Mouse (Mus musculus): ENCODE results near the gene Sdk1. TPM values are rescaled to one million over a fixed set of nuclear protein-coding genes. Genes with fewer than 3 reads are reported as not detected.

The Sdk1 gene
- polyA plus RNA-seq, 1 experiment from 2014 or later = 1.9 TPM

DNA sequence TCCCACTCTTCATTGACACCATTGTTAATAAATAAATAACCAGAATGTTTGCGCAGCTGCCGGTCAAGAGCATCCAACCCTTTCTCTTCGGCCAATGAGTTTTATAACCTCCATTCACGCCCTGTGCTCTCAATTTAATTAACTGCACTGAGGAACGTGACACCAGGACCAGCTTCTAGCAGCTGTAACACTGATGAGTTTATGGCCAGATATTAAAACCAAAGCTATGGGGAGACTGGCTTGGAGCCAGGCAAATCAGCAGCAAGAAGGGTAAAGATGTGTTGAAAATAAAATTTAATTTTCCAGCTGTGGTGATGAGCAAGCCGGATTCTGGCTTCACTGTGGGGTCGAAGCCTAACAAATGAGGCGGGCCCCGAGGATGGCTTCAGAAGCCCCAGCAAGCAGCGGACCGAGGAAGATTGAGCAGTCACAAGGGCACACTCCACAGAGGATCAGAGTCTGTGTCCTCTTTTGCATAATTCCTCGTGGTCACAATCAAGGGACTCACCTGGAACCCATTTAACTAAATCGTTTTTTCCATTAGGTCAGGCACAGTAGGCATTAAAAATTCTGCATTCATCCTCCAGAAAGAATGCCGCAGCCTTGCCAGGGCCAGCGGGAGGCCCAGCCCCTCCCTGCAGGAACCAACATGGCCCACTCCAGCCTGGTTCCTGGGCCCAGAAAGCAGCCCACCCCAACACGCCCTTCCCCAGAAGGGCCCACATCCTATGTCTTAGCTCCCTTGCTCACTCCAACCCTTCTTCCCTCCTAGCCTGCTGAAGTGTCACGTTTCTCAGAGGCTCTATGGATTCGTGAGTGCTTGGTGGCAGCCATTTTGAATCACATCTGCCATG is 987.9 kb downstream of the Sdk1 start:
- Histone ChIP-seq H3K9ac (no peak overlapping the region), H3K4me1 (peaks cover 4% of the 10 kb centered on the region; the same call in 1 of the 2 replicates), H3K4me3 (no peak overlapping the region), H3K4me2 (no peak overlapping the region), H3K27me3 (no peaks in the 10 kb centered on the region), H3K27ac (peak overlapping the region; percentile 5; the same call in 1 of the 2 replicates), H3K36me3 (no peaks in the 10 kb centered on the region), H3K9me3 (no peaks in the 10 kb centered on the region)
- ATAC-seq (ENCODE audit: insufficient number of reproducible peaks, insufficient read depth, low FRiP score, low TSS enrichment, low read depth) = no peak
- WGBS = 62% methylated on average over 18 of the region's 18 CpGs

DNA sequence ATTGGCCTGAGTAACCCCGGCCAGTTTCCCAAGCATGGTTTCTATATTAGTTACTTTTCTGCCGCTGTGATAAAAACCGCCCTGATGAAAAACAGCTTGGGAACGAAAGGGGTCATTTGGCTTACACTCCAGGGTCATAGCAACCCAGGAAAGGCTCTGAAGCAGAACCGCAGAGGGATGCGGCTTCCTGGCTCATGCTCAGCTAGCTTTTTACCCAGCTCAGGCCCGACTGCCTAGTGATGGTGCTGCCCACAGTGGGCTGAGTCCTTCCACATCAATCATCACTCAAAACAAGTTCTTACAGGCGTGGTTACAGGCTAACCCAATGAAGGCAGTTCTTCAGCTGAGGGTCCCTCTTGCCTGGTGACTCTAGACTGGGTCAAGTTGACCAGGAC is 988.5 kb downstream of the Sdk1 start:
- no peak overlapping the region for H3K9ac ChIP-seq
- 80% methylated on average over 8 of the region's 8 CpGs for WGBS
- H3K4me1 ChIP-seq = peaks cover 4% of the 10 kb centered on the region; the same call in 1 of the 2 replicates
- H3K27ac ChIP-seq = no peak overlapping the region
- ATAC-seq (ENCODE audit: insufficient number of reproducible peaks, insufficient read depth, low FRiP score, low TSS enrichment, low read depth) = no peak
- no peak overlapping the region for H3K4me2 ChIP-seq
- no peak overlapping the region for H3K4me3 ChIP-seq
- H3K9me3 ChIP-seq = no peaks in the 10 kb centered on the region
- H3K36me3 ChIP-seq = no peaks in the 10 kb centered on the region
- no peaks in the 10 kb centered on the region for H3K27me3 ChIP-seq

DNA sequence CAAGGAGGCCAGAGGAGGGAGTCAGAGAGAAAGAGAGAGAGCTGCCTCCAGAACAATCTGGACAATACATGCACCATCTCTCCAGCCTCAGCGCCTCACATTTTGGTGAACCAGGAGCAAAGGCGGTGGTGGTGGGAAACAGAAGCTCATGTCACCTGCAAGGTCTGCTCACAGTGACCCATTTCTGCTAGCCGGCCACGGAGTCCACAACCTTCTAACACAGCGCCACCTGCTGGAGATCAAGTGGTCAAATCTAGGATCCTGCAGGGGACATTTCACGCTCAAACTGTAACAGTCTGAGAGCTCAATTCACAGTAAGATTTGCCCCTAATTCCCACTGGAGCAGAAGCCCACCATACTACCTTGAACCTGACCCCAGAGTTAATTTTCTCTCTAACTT is 999.0 kb downstream of the Sdk1 start:
- ATAC-seq (ENCODE audit: insufficient number of reproducible peaks, insufficient read depth, low FRiP score, low TSS enrichment, low read depth) = no peak
- no peaks in the 10 kb centered on the region for H3K27me3 ChIP-seq
- H3K27ac ChIP-seq = no peak overlapping the region
- no peak overlapping the region for H3K4me2 ChIP-seq
- H3K9ac ChIP-seq = no peak overlapping the region
- no peaks in the 10 kb centered on the region for H3K36me3 ChIP-seq
- H3K4me1 ChIP-seq = no peaks in the 10 kb centered on the region
- WGBS = 94% methylated on average over 6 of the region's 6 CpGs
- 0 out of 2 replicates have a peak, but pooled peaks cover 4% of the 10 kb centered on the region for H3K9me3 ChIP-seq
- no peak overlapping the region for H3K4me3 ChIP-seq

DNA sequence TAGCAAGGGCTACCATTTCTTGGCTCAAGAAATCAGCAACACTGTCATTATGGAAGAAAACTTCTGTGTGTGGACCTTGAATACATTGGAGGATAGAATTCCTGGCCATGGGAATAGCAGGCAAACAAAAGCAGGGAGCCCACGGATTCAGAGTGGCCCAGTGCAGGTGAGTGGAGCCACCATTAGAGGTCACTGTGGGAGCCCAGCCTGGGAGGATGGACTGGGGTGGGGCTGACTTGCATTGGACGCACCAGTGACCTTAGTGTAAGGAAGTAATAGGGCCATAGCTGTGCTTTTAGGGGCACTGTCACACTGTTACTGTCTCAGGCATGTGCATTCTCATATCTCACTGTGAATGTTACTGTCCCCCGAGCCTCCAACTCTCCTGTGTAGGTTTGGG is 1001.3 kb downstream of the Sdk1 start:
- no peak overlapping the region for H3K4me2 ChIP-seq
- WGBS = 43% methylated on average over 3 of the region's 3 CpGs
- no peak for ATAC-seq (ENCODE audit: insufficient number of reproducible peaks, insufficient read depth, low FRiP score, low TSS enrichment, low read depth)

DNA sequence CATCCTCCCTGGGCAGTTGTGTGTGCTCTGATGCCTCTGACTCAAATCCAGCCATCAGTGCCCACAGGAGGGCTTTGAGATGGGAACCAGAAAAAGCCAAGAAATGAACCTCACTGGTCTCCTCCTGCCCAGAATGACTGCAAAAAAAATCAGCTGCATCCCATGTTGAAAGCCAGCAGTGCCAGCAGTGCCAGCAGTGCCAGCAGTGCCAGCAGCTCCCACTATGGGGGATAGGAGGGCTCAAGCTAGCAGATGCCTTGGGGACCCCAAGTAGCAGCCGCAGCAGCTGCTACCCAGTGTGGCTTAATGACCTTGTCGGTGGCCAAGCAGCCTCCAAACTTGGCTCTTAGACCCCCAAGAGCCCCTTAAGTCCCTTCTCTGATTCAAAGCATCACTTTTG is 1001.8 kb downstream of the Sdk1 start:
- H3K27me3 ChIP-seq = no peaks in the 10 kb centered on the region
- H3K9ac ChIP-seq = no peak overlapping the region
- H3K4me3 ChIP-seq = no peak overlapping the region
- H3K4me1 ChIP-seq = no peaks in the 10 kb centered on the region
- no peak for ATAC-seq (ENCODE audit: insufficient number of reproducible peaks, insufficient read depth, low FRiP score, low TSS enrichment, low read depth)
- H3K4me2 ChIP-seq = no peak overlapping the region
- no peaks in the 10 kb centered on the region for H3K36me3 ChIP-seq
- H3K9me3 ChIP-seq = 0 out of 2 replicates have a peak, but pooled peaks cover 4% of the 10 kb centered on the region
- WGBS = 92% methylated on average over 2 of the region's 2 CpGs
- H3K27ac ChIP-seq = no peak overlapping the region

More for the DNA sequence above, 1001.3 kb downstream of the Sdk1 start:
- Histone ChIP-seq H3K27ac (no peak overlapping the region), H3K9ac (no peak overlapping the region), H3K4me3 (no peak overlapping the region), H3K4me1 (no peaks in the 10 kb centered on the region), H3K9me3 (0 out of 2 replicates have a peak, but pooled peaks cover 4% of the 10 kb centered on the region), H3K36me3 (no peaks in the 10 kb centered on the region), H3K27me3 (no peaks in the 10 kb centered on the region)

DNA sequence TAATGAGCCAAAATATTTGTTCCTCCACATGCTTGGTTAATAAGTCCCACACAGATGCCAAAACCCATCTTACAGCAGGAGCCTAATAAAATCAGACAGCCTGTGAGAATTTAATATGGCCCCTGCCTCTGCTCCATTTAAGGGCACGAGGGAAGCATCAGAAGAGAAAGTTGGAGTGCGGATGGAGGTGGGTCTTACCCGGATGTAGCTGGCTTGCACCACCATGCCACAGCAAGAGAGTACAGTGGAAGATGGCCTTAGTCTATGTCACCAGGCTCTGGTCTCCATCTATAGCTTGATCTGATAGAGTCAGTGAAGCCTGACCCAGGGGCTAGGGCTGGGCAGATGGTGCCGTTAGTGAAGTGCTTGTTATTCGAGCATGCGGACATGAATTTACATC is 1014.9 kb downstream of the Sdk1 start:
- Histone ChIP-seq H3K27me3 (no peaks in the 10 kb centered on the region), H3K4me2 (no peak overlapping the region), H3K4me1 (no peaks in the 10 kb centered on the region), H3K27ac (no peak overlapping the region), H3K36me3 (no peaks in the 10 kb centered on the region), H3K9me3 (no peaks in the 10 kb centered on the region), H3K4me3 (no peak overlapping the region), H3K9ac (no peak overlapping the region)
- WGBS = 65% methylated on average over 6 of the region's 6 CpGs
- no peak for ATAC-seq (ENCODE audit: insufficient number of reproducible peaks, insufficient read depth, low FRiP score, low TSS enrichment, low read depth)

DNA sequence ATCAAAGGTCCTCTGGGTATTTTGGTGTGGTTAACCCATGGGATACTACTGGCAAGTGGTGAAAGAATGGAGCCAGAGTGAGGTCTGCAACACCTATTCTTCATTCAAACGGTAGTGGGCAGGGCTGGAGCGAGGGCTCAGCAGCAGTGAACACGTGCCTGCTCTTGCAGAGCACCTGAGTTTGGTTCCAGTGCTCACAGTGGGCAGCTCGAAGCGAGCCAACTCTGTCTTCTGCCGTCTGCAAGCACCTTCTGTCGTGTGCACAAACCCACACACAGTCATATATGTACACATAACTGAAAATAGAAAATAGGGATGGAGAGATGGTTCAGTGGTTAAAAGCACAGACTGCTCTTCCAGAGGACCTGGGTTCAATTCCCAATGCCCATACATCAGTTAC is 1017.4 kb downstream of the Sdk1 start:
- H3K36me3 ChIP-seq = no peaks in the 10 kb centered on the region
- ATAC-seq (ENCODE audit: insufficient number of reproducible peaks, insufficient read depth, low FRiP score, low TSS enrichment, low read depth) = no peak
- H3K9me3 ChIP-seq = no peaks in the 10 kb centered on the region
- H3K4me3 ChIP-seq = no peak overlapping the region
- H3K9ac ChIP-seq = no peak overlapping the region
- H3K27me3 ChIP-seq = no peaks in the 10 kb centered on the region
- no peak overlapping the region for H3K4me2 ChIP-seq
- no peaks in the 10 kb centered on the region for H3K4me1 ChIP-seq
- no peak overlapping the region for H3K27ac ChIP-seq
- 89% methylated on average over 7 of the region's 7 CpGs for WGBS

DNA sequence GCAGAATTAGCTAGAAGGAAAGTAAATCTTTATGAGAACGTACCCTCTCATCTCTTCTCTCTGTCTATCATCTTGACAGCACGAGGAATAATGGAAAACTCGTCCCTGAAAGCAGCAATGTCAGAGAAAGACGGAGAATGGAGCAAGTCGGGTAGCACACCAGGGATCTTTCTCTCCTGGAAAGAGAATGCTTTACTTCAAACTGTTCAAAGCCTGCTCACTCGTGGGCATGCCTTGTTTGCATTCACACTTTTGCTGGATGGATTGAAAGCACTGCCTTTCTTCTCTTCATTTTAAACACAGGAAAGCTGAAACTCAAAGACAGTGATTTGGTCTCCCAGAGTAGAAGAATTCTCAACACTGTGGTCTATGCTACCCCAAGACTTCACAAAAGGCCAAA is 1020.8 kb downstream of the Sdk1 start:
- Histone ChIP-seq H3K36me3 (no peaks in the 10 kb centered on the region), H3K9me3 (0 out of 2 replicates have a peak, but pooled peaks cover 3% of the 10 kb centered on the region), H3K27ac (no peak overlapping the region), H3K4me1 (no peaks in the 10 kb centered on the region), H3K4me3 (no peak overlapping the region), H3K4me2 (no peak overlapping the region), H3K9ac (no peak overlapping the region), H3K27me3 (no peaks in the 10 kb centered on the region)
- ATAC-seq (ENCODE audit: insufficient number of reproducible peaks, insufficient read depth, low FRiP score, low TSS enrichment, low read depth) = no peak
- 63% methylated on average over 6 of the region's 6 CpGs for WGBS

Other genes with a start within 250 kb of the Sdk1 start
- gene Card11, start 240.9 kb upstream of the Sdk1 start, polyA plus RNA-seq (2015; fragmentation: Nextera tagmentation; extraction: Ambion mirVana) = 0.10 and 0.27 TPM in 2 replicates

Data from embryonic facial prominence, embryonic 13.5 days (tissue).